ENCODE assay signal across 9 mouse cellular contexts in the genomic region with DNA sequence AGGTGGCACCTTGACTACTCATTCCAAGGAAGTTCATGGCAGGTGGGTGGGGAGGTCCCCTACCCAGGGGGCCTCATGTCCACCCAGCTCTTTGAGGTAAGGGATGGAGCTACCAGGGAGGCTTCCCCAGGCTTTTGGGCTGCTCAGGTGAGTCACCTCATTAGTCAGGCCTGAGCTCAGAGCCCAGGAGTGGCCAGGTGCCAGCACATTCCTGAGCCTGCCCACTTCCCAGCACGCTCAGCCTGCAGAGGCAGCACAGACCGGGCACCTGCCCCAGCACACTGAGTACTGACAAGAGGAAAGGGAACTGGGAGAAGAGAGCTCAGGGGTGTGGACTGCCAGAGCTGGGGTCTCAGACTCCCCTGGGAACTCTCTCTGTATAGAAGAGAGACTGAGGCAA. TPM values are rescaled to one million over a fixed set of nuclear protein-coding genes. Genes with fewer than 3 reads are reported as not detected.
DNase-seq lines count a peak whose midpoint lies in the region; ATAC-seq lines count a peak whose summit lies in the region.
"Had no signal": no experiment of that assay in that cellular context is flagged by ENCODE, and none has a peak within 500 bp of the region (broad histone marks: within the 10 kb centered on the region; RNA-seq: fewer than 3 reads in every experiment).

No protein-coding gene starts in this region.

- DNase-seq in cerebellum, adult 18-20 months: peak; percentile 40 to 53
- DNase-seq in cerebellum, adult 9-11 months: no peak
- DNase-seq in cerebellum, postnatal 25 days: peak; percentile 76 to 86
- DNase-seq in kidney, postnatal 14 days: peak; percentile 93
- peak; percentile 58 for DNase-seq in ovary, postnatal 36 days (ENCODE audit: low spot score)
- no peak for DNase-seq in gastrocnemius, postnatal 14 days
- DNase-seq in spleen, adult 18-20 months: no peak

- intact Hi-C loops in gastrocnemius, postnatal 14 days (cut with DNase I; ENCODE audit: low total_unique reads): no loop called here

- ATAC-seq in megakaryocyte progenitor cell, adult 5-6 weeks (replicated peaks; ENCODE audit: poor library complexity): no peak
- ATAC-seq: forebrain, embryonic 16.5 days had no signal

RNA-seq across cellular contexts. Expression of a gene that starts 24.0 kb away (rescaled TPM):
- total RNA-seq in gastrocnemius, postnatal 14 days (2021): 10 to 100 TPM; 20.2 to 24.5 TPM
- total RNA-seq in megakaryocyte progenitor cell, adult 5-6 weeks (2015): 0.02 TPM in 1 of 2 replicates, not detected in the other
- not detected in 2 replicates for total RNA-seq in megakaryocyte progenitor cell, adult 5-6 weeks (2017)

Comparison
In these comparisons a context has a peak if more than half of its experiments do, and no peak if none do; other contexts are left out.
1. DNase-seq: peak in cerebellum, adult 18-20 months (2 of 2), cerebellum, postnatal 25 days (2 of 2), kidney, postnatal 14 days (single experiment) and ovary, postnatal 36 days (single experiment); none in cerebellum, adult 9-11 months (single experiment), gastrocnemius, postnatal 14 days (single experiment) and spleen, adult 18-20 months (0 of 2).
2. RNA of a gene that starts 24.0 kb away (total RNA-seq): 20.2 to 24.5 TPM in gastrocnemius, postnatal 14 days; 0.02 TPM in megakaryocyte progenitor cell, adult 5-6 weeks; every median in the first group is over 10 times any median in the second.